Mouse (Mus musculus): ENCODE results near the gene Pcbp1.

DNA sequence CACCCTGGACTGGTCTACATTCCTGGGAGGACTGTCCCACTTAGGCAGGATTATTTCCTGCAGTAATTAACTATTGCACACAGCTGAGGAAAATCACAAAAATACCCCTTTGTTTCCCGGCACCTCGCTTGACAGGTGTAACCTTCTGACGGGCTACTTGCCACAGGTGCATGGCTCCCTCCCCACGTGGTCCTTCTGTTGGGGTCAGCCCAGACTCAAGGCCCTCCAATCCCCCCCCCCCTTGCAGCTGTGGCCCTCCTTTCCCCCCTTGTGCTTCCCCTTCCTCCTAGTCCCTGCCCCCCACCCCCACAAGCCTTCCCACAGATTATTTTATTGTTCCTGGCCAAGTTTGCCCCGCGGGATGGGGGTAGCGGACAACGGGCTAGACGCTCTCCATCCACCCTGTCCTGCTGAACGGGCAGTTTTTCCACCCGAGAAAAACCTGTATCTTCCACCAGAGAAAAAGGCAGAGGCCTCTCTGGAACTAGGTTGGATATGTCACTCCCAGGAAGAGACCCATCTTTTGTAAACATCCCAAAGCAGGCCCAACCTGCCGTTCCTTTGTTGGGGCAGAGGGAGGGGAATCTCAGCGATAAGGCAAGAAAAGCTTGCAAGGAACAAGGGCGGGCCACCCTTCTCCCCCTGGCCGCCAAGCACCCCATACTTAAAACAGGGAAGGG lies 2.2 kb downstream of the Pcbp1 start:
- TF ChIP-seq CTCF (conservative IDR thresholded peaks at IDR 0.05; ENCODE audit: low read length) = no peak
- no peak for TF ChIP-seq NANOG (IDR thresholded peaks at IDR 0.05; ENCODE audit: borderline replicate concordance, low read length)
- no peak for TF ChIP-seq POU5F1 (IDR thresholded peaks at IDR 0.05; ENCODE audit: borderline replicate concordance, low read length)

Measured in E14TG2a.4 (cell line).